Mouse (Mus musculus) CD4-positive, CD25-positive, alpha-beta regulatory T cell, adult 4 months (primary cell): ENCODE data around the gene Gm17079. TPM values are rescaled to one million over a fixed set of nuclear protein-coding genes. Genes with fewer than 3 reads are reported as not detected.
"Not testable (repeated sequence)": the region's sequence is repeated elsewhere in the genome, so short reads cannot be mapped to it uniquely, and the experiment has no call there.

Source experiments
- ATAC-seq: one replicate; pipeline ENCODE4 v1.8.0; 2017
- polyA plus RNA-seq, 2 experiments: library from polyadenylated mRNA; unstranded; fragments of 100-300 nt; shearing (Covaris generic); gene quantifications; one replicate each; pipeline ENCODE4 v1.2.1; 2017

Gm17079 gene
- not detected for polyA plus RNA-seq

DNA sequence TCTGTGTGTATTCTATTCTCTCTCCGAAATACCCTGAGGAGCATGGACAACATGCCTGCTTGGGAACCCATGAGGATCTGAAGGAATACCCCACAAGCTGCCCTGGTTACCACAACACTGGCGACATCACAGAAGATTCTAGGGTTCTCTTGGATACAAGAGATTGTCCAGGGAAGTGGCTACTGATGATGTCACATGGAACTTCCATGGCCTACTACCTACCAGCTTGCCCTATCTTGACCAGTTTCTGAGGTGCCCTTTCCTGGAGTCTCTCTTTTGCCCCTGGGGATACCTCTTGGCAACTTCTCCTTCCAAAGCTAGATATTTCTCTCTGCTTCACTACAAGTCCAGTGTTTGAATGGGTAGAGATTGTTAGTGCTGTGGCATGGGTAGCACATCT, at the start of gene Gm17079:
Gene Gm17079 (minus strand): TSS at position 101 of the 400 bp plus-strand sequence.
- not testable (repeated sequence) for ATAC-seq

DNA sequence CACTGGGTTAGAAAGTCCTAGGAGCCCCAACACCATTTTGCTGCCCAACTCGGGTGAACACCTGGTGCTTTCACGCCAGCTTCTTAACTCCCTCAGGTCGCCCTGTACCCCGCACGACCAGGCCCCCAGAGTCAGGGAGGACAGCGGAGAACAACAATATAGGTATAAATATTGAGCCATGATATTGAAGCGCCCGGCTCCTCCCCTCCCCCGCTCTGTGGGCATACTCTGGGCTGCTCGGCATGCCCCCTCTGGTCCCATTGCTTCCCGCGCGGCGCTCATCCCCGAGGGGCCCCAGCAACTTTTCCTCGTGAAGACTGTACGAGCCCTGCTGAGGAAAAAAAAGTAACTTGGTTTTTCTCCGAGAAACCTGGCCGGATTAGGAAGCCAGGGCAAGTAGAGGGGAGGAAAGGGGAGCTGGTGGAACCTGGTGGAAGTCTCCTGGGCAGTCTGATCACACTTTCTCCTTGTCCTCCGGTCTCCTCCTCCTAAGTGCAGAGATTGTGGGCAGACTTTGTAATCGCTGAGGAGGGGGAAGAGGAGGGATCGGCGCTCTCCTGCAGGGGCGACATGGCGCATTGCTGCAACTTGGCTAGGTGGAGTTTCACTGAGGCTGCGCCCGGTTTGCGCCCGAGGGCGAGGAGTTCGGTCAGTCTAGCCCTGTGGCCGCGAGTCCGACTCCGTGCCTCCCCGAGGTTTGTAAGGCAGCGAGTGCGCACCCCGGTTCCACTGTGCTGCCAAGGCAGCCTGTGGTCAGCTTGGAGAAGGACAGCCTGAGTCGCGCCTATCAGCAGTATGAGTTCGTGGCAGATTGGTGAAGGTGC, 45.3 kb upstream of the Gm17079 start:
- no peak for ATAC-seq

DNA sequence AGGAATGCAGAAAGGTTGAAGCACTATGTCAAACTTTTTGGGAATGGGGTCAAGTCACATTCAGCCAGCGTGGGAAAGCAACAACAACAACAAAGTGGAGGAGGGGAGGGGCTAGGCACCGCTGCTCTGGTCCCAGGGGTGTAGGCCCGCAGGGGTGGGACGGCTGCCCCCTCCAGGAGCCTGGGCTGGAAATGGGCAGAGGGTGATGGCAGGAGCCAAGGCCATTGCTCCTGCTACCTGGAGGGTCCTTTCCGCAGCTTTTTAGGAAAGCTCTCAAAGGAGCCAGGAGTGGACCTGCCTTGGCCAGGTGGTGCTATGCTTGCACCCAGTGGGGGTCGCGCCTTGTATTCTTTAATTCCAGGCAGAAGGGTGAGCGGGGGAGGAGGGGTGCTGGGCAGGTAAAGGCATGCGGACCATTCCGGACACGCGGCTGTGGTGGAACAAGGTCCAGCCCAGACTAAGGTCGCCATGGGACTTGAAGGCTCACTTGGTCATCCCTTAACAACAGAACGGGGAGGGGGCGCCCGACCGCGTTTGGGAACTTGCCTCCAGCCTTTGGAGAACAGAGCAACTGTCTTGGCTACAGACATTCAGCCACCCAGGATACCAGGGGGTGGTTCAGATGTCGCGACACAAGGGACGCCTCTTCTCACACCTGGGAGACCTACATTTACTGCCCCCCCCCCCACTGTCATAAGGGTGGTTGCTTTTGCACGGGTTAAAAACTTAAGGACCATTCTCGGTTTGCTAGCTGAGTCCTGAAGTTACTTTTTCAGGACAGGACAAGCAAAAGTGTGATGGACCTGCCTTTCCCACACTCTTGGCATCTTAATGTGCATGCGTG, 44.1 kb upstream of the Gm17079 start:
- ATAC-seq = no peak

DNA sequence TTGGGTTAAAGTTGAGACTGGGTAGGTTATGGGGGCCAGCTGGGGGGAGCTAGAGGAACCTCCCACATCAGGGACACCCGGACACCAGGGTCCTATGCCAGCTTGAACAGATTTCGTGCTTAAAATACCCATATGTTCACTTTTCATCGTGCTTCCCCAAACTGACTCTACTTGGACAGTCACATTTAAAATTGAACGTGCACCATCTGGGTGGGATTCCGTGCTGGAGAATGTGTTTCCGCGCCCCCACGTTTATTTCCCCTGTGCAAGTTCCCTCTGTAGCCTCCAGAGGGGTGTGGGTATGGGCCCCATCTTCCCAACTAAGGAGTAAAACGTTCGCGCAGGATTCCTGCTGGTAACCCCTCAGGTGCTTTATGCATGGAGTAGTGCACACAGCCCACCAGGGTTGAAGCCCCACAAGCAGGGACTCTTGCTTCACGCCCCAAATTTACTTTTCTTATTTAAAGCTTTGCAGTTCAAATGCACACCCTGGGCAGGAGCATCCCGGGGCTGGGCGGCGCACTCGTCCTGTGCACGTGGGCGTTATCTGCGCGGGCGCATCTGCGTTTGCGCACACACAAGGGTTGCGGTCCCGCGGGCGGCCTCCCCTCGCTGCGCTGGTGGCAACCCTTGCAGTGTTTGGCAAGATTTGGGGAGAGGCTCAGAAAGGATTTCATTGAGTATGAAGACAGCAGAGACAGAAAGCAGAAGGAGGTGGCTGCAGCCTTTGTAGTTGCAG, 43.3 kb upstream of the Gm17079 start:
- ATAC-seq = no peak

DNA sequence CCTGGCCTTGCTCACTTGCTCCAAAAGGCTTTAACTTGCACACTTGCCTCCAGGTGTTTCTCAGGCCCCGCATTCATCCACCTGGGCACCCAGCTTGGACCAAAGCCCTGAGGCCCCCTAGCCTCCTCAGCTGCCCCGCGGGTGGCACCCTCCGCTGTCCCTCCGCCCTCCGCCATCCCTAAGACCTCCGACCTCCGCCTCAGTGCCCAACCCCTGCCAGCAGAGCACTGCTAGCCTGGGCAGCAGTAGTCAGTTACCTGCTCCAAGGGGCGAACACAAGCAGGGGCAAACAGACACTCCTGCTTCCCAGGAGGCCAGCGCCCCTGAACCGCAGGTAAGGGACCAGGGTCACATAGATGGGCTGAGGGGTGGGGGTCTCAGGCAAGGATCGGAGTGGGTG, 42.7 kb upstream of the Gm17079 start:
- no peak for ATAC-seq

DNA sequence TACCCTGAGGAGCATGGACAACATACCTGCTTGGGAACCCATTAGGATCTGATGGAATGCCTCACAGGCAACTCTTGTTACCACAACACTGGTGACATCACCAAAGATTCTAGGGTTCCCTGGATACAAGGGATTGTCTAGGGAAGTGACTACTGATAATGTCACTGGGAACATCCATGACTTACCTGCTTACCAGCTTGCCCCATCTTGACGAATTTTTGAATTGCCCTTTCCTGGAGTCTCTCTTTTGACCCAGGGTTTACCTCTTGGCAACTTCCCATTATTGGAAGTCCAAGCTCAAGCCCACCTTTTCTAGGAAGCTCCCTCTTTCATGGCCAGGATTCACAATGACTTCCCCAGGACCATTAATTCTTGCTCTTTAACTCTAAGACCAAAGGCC, 21.8 kb upstream of the Gm17079 start, which contains the start of gene Gm5800:
Gene Gm5800 (minus strand): TSS at position 101 of the 400 bp plus-strand sequence.
- ATAC-seq = no peak

DNA sequence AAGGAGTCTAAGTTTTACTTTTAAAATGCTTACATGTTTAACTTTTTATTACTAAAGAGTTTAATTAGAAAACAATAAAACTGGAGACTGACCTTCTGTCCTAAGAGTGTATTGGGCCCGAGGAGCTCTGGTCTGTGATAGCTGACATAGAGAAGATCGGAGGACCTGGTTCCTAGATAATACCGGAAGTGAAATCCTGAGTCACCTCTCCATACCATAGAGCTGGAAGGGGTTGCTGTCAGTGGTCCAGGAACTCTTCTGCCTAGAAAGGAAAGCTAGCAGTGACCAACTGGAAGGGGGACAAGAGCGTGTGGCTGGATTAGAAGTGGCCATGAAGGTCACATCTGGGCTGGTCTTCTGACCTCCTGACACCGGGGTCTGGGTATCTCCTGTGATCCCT, 18.0 kb downstream of the Gm17079 start:
- ATAC-seq = no peak

Other genes with a start within 250 kb of the Gm17079 start
- gene Vmn2r89, start 243.6 kb downstream of the Gm17079 start, polyA plus RNA-seq = under 1 TPM in 1 of 2 experiments, not detected in 1; 0.05 TPM
- gene Gm5622, start 142.7 kb downstream of the Gm17079 start, polyA plus RNA-seq = not detected
- not detected for gene Gm17175, start 121.4 kb downstream of the Gm17079 start, polyA plus RNA-seq
- not detected for gene Gm17174, start 103.3 kb downstream of the Gm17079 start, polyA plus RNA-seq
- gene Gm17078, start 84.2 kb downstream of the Gm17079 start, polyA plus RNA-seq = not detected
- gene Gm4181, start 59.8 kb downstream of the Gm17079 start, polyA plus RNA-seq = not detected
- not detected for gene Gm5800, start 21.7 kb upstream of the Gm17079 start, polyA plus RNA-seq
- not detected for gene Ang4, start 78.1 kb upstream of the Gm17079 start, polyA plus RNA-seq
- not detected for gene AY358078, start 104.6 kb upstream of the Gm17079 start, polyA plus RNA-seq
- not detected for gene Ear6, start 158.2 kb upstream of the Gm17079 start, polyA plus RNA-seq
- gene Mettl17, start 189.4 kb upstream of the Gm17079 start, polyA plus RNA-seq = 10 to 100 TPM; 55.1 to 85.6 TPM
- under 1 TPM; 0.39 to 0.71 TPM for gene Slc39a2, start 197.4 kb upstream of the Gm17079 start, polyA plus RNA-seq
- 10 to 100 TPM; 25.0 to 38.1 TPM for gene Ndrg2, start 218.7 kb upstream of the Gm17079 start, polyA plus RNA-seq
- not detected for gene Tppp2, start 223.0 kb upstream of the Gm17079 start, polyA plus RNA-seq
- gene Rnase13, start 227.3 kb upstream of the Gm17079 start, polyA plus RNA-seq = not detected